21 mouse cellular contexts compared by ENCODE assay signal in genomic region chr14:68806646-68807045, GRCm38 (mm10).
"Had no signal": no experiment of that assay in that cellular context is flagged by ENCODE, and none has a peak within 500 bp of the region (broad histone marks: within the 10 kb centered on the region; RNA-seq: fewer than 3 reads in every experiment).

No protein-coding gene starts in this region.

- H3K27ac ChIP-seq: kidney, postnatal 0 days; layer of hippocampus, adult 2 months; limb, embryonic 15.5 days; liver, embryonic 14.5 days; macrophage; midbrain, embryonic 12.5 days; midbrain, embryonic 15.5 days; neural tube, embryonic 13.5 days; stomach, embryonic 15.5 days had no signal

- ATAC-seq: intestine, embryonic 16.5 days; liver, postnatal 0 days; midbrain, embryonic 15.5 days had no signal

- H3K4me1 ChIP-seq: limb, embryonic 15.5 days; midbrain, embryonic 12.5 days; midbrain, embryonic 15.5 days; neural tube, embryonic 13.5 days; stomach, embryonic 15.5 days had no signal

- H3K4me2 ChIP-seq: limb, embryonic 15.5 days; liver, embryonic 11.5 days; midbrain, embryonic 12.5 days; midbrain, embryonic 15.5 days; neural tube, embryonic 13.5 days; stomach, embryonic 15.5 days had no signal

- DNase-seq: kidney, adult 18-20 months; kidney, postnatal 25 days; layer of hippocampus, adult 9-11 months; liver, postnatal 0 days; lung, postnatal 14 days; retina, postnatal 1 day; right cerebral cortex, postnatal 25 days; spleen, adult 18-20 months; thymus, postnatal 25 days had no signal

- H3K4me3 ChIP-seq: layer of hippocampus, adult 2 months; limb, embryonic 15.5 days; midbrain, embryonic 12.5 days; midbrain, embryonic 15.5 days; myocyte; neural tube, embryonic 13.5 days; stomach, embryonic 15.5 days had no signal

- H3K27me3 ChIP-seq: limb, embryonic 15.5 days; midbrain, embryonic 12.5 days; midbrain, embryonic 15.5 days; neural tube, embryonic 13.5 days; stomach, embryonic 15.5 days had no signal

- H3K9me3 ChIP-seq: limb, embryonic 15.5 days; midbrain, embryonic 12.5 days; midbrain, embryonic 15.5 days; neural tube, embryonic 13.5 days; stomach, embryonic 15.5 days had no signal

- H3K36me3 ChIP-seq: limb, embryonic 15.5 days; midbrain, embryonic 12.5 days; midbrain, embryonic 15.5 days; neural tube, embryonic 13.5 days; stomach, embryonic 15.5 days had no signal

- H3K9ac ChIP-seq: limb, embryonic 15.5 days; liver, embryonic 14.5 days; liver, postnatal 0 days; midbrain, embryonic 12.5 days; midbrain, embryonic 15.5 days; neural tube, embryonic 13.5 days; stomach, embryonic 15.5 days had no signal
